Mouse (Mus musculus): Measurements from ENCODE around the gene Itprid1. TPM values are rescaled to one million over a fixed set of nuclear protein-coding genes. Genes with fewer than 3 reads are reported as not detected.

The Itprid1 gene
- polyA plus RNA-seq, 1 experiment from 2014 or later: 0.07 TPM

DNA sequence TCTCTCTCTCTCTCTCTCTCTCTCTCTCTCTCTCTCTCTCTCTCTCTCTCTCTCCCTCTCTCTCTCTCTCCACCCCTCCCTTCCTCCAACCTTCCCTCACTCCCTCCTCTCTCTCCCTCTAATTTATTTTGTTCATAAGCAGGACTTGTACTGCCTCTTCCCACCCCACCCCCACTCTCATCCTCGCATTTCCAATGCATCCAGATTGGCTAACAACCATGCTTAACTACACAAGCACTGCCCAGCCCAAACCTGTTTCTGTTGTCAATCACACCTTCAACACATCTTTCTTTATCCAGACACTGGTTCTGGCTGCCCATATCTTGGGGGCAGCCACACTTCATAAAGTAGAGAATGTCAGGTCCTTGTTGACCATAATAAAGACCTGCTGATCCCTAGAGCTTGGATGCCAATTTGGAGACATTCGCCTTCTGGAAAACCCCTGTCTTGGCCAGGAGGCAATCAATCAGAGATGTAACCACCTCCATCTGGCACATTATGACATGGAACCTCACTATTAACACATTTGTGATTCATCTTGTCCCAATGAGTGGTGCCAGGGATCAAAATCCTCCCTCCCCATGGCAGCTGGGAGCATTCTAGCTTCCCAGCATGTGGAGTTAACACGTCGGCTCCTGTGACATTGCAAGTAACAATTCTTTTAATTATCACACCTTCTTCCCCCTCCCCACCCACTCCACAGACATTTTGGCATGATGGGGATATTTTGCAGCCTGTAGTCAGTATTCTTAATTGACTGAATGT is 84.4 kb downstream of the Itprid1 start:
- Histone ChIP-seq H3K9me3 (ENCODE audit: control insufficient read depth, low read length) (no peaks in the 10 kb centered on the region), H3K9ac (ENCODE audit: low read length) (no peak overlapping the region), H3K4me1 (ENCODE audit: control insufficient read depth, insufficient read depth, low read length) (no peaks in the 10 kb centered on the region), H3K27me3 (ENCODE audit: control insufficient read depth, insufficient read depth, low read length) (no peaks in the 10 kb centered on the region), H3K27ac (ENCODE audit: low read depth, low read length) (no peak overlapping the region), H3K36me3 (ENCODE audit: control insufficient read depth, insufficient read depth, low read length) (no peaks in the 10 kb centered on the region), H3K4me3 (ENCODE audit: low read depth, low read length) (no peak overlapping the region), H3K4me2 (no peak overlapping the region)
- ATAC-seq (ENCODE audit: low FRiP score) (no peak), DNase-seq (ENCODE audit: low spot score, missing footprints) (no peak)
- WGBS: 83% methylated on average over 4 of the region's 4 CpGs

DNA sequence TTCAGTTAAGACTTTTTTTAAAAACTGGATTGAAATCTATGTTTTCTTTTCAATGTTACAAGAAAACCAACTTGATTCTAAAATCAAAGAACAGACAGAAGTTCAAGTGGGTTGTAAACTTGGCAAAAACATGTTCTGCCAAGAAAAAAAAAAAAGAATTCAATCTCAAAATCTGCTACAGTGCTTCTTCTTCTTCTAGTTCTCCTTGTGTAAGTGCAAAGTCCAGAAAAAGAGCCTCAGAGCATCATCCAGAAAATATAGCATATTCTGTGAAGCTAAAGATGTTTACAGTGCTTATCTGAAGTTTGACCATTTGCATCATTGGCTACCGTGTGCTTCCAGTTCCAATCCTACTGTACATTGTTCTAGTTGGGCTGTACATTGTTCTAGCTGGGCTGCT is 108.0 kb downstream of the Itprid1 start:
- Histone ChIP-seq H3K36me3 (ENCODE audit: control insufficient read depth, insufficient read depth, low read length) (no peaks in the 10 kb centered on the region), H3K9ac (ENCODE audit: low read length) (no peak overlapping the region), H3K27me3 (ENCODE audit: control insufficient read depth, insufficient read depth, low read length) (no peaks in the 10 kb centered on the region), H3K27ac (ENCODE audit: low read depth, low read length) (no peak overlapping the region), H3K4me1 (ENCODE audit: control insufficient read depth, insufficient read depth, low read length) (no peaks in the 10 kb centered on the region), H3K4me3 (ENCODE audit: low read depth, low read length) (no peak overlapping the region), H3K4me2 (no peak overlapping the region), H3K9me3 (ENCODE audit: control insufficient read depth, low read length) (no peaks in the 10 kb centered on the region)
- 83% methylated on average over 1 of the region's 1 CpGs for WGBS
- ATAC-seq (ENCODE audit: low FRiP score) (no peak), DNase-seq (ENCODE audit: low spot score, missing footprints) (no peak)

DNA sequence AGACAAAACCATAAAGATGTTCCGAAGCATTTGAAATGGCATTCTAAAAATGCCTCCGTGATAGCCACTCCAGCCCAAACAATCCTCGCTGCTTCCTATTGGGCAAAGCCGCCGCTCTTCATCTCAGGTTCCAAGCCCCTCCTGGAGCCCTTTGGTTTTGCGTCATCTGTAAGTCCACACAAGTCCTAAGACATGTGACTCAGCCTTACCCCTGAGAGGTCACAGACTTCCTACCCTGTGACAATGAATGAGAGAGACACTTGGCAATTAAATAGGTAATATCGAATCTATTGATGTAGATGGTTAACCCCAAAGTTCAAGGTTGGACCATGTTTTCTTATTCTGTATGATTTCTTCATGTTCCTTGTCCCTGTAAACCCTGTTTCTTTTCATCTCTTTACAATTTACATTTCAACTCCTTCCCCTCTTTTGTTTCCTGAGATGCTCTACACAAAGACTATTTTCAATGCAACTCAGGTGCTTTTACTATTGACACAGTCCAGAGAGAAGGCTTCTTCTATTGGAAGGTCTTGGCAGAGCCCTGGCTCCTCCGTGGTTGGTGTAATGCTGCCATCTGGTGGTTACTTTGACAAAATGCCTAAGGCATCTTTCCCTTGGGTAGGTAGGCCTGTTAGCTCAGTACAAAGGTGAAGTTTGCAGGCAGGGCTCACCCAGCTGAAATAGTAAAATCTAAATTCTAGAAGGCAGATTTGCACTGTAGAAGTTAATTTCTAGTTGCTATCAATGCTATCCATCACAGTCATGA is 113.8 kb downstream of the Itprid1 start:
- H3K9me3 ChIP-seq (ENCODE audit: control insufficient read depth, low read length): no peaks in the 10 kb centered on the region
- H3K9ac ChIP-seq (ENCODE audit: low read length): no peak overlapping the region
- H3K27me3 ChIP-seq (ENCODE audit: control insufficient read depth, insufficient read depth, low read length): no peaks in the 10 kb centered on the region
- no peak overlapping the region for H3K4me2 ChIP-seq
- no peak overlapping the region for H3K27ac ChIP-seq (ENCODE audit: low read depth, low read length)
- ATAC-seq (ENCODE audit: low FRiP score) (peak; percentile 82), DNase-seq (ENCODE audit: low spot score, missing footprints) (peak; percentile 94)
- H3K4me1 ChIP-seq (ENCODE audit: control insufficient read depth, insufficient read depth, low read length): no peaks in the 10 kb centered on the region
- 73% methylated on average over 8 of the region's 8 CpGs for WGBS
- no peaks in the 10 kb centered on the region for H3K36me3 ChIP-seq (ENCODE audit: control insufficient read depth, insufficient read depth, low read length)
- H3K4me3 ChIP-seq (ENCODE audit: low read depth, low read length): no peak overlapping the region

DNA sequence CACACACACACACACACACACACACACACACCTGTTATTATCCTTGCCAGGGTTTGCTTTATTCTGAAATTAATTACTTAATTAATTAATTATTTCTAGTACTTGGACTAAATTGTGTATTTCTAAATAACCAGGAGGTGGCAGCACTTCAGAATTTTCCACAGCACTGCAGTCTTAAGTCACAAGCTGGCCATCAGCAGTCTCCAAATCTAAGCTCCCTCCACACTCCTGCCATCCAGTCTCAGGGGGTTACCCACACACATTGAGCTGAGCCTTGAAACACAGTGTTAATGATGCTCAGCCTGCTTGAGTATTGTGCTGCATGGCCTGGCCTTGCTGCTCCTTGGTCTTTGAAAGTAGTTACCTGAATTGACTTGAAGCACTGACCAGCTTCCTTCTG is 136.3 kb downstream of the Itprid1 start:
- no peak overlapping the region for H3K9ac ChIP-seq (ENCODE audit: low read length)
- H3K27me3 ChIP-seq (ENCODE audit: control insufficient read depth, insufficient read depth, low read length): no peaks in the 10 kb centered on the region
- H3K27ac ChIP-seq (ENCODE audit: low read depth, low read length): no peak overlapping the region
- no peaks in the 10 kb centered on the region for H3K9me3 ChIP-seq (ENCODE audit: control insufficient read depth, low read length)
- H3K4me1 ChIP-seq (ENCODE audit: control insufficient read depth, insufficient read depth, low read length): no peaks in the 10 kb centered on the region
- ATAC-seq (ENCODE audit: low FRiP score): peak; percentile 74
- H3K4me3 ChIP-seq (ENCODE audit: low read depth, low read length): no peak overlapping the region
- H3K4me2 ChIP-seq: no peak overlapping the region
- H3K36me3 ChIP-seq (ENCODE audit: control insufficient read depth, insufficient read depth, low read length): no peaks in the 10 kb centered on the region
- peak; percentile 85 for DNase-seq (ENCODE audit: low spot score, missing footprints)

DNA sequence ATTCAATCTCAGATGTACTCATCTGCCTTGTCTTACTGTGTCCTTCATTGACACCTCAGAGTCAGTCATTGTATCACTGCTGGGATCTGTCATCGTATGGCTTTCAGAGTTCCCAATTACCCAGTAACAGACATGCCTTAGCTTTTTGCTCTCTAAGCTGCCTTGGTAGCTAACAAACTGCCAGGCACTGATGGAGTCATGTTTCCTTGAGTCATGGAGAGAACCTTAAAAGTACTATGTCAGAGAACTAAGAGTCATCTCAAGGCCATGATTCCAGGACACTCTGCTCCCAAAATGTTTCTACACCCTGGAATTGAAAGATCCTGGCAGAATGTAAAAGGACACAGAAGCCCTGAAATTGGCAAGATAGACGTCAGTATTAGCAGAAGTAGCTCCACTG is 143.1 kb downstream of the Itprid1 start:
- Histone ChIP-seq H3K4me3 (ENCODE audit: low read depth, low read length) (no peak overlapping the region), H3K27me3 (ENCODE audit: control insufficient read depth, insufficient read depth, low read length) (no peaks in the 10 kb centered on the region), H3K4me2 (no peak overlapping the region), H3K4me1 (ENCODE audit: control insufficient read depth, insufficient read depth, low read length) (no peaks in the 10 kb centered on the region), H3K9ac (ENCODE audit: low read length) (no peak overlapping the region), H3K9me3 (ENCODE audit: control insufficient read depth, low read length) (no peaks in the 10 kb centered on the region), H3K36me3 (ENCODE audit: control insufficient read depth, insufficient read depth, low read length) (no peaks in the 10 kb centered on the region), H3K27ac (ENCODE audit: low read depth, low read length) (no peak overlapping the region)
- DNase-seq (ENCODE audit: low spot score, missing footprints) (no peak), ATAC-seq (ENCODE audit: low FRiP score) (no peak)
- 79% methylated on average over 2 of the region's 2 CpGs for WGBS

DNA sequence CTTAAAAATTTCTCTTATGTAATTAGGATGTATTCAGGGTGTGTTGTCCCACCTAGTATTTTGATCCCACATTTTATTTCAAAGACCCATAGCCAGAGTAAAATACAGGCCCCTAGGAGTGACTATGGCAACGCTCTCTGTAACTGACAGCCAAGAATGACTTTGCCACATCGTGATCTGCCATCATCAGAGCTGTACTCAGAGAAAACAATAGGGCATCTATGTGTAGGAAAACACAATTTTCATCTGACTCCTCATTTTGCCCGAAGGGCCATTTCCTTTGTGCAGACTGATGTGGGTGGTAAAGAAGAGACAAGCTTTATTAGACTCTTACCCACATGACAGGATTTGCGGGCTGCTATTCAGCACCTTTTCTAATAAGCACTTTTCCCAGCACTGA is 172.0 kb downstream of the Itprid1 start:
- H3K36me3 ChIP-seq (ENCODE audit: control insufficient read depth, insufficient read depth, low read length): no peaks in the 10 kb centered on the region
- peak; percentile 49 for DNase-seq (ENCODE audit: low spot score, missing footprints)
- no peak overlapping the region for H3K27ac ChIP-seq (ENCODE audit: low read depth, low read length)
- H3K9ac ChIP-seq (ENCODE audit: low read length): no peak overlapping the region
- WGBS: 84% methylated on average over 4 of the region's 4 CpGs
- H3K27me3 ChIP-seq (ENCODE audit: control insufficient read depth, insufficient read depth, low read length): no peaks in the 10 kb centered on the region
- no peak for ATAC-seq (ENCODE audit: low FRiP score)
- H3K4me2 ChIP-seq: no peak overlapping the region
- H3K9me3 ChIP-seq (ENCODE audit: control insufficient read depth, low read length): no peaks in the 10 kb centered on the region
- H3K4me1 ChIP-seq (ENCODE audit: control insufficient read depth, insufficient read depth, low read length): no peaks in the 10 kb centered on the region
- H3K4me3 ChIP-seq (ENCODE audit: low read depth, low read length): no peak overlapping the region

DNA sequence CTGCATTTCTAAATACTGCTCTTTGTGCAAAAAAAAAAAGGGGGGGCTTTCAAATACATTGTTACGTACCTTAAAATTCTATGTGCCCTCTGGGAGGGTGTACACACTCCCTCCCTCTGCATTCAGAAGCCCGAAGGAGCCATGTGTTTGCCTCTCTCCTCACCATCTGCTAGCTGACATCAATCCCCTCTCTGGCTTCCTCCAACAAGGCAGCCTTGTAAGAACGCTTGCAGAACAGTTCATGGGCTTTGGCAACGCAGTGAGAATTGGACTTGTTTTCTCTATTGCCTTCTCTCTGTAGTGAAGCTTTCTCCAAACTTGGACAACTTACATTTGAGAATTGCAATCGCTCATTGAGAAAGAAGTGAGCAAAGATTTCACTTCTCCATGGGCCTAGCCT is 175.7 kb downstream of the Itprid1 start:
- Histone ChIP-seq H3K9ac (ENCODE audit: low read length) (no peak overlapping the region), H3K9me3 (ENCODE audit: control insufficient read depth, low read length) (no peaks in the 10 kb centered on the region), H3K4me2 (no peak overlapping the region), H3K4me1 (ENCODE audit: control insufficient read depth, insufficient read depth, low read length) (peaks cover 7% of the 10 kb centered on the region), H3K27me3 (ENCODE audit: control insufficient read depth, insufficient read depth, low read length) (no peaks in the 10 kb centered on the region), H3K27ac (ENCODE audit: low read depth, low read length) (no peak overlapping the region), H3K36me3 (ENCODE audit: control insufficient read depth, insufficient read depth, low read length) (no peaks in the 10 kb centered on the region), H3K4me3 (ENCODE audit: low read depth, low read length) (no peak overlapping the region)
- DNase-seq (ENCODE audit: low spot score, missing footprints): no peak
- no peak for ATAC-seq (ENCODE audit: low FRiP score)
- 79% methylated on average over 5 of the region's 5 CpGs for WGBS

DNA sequence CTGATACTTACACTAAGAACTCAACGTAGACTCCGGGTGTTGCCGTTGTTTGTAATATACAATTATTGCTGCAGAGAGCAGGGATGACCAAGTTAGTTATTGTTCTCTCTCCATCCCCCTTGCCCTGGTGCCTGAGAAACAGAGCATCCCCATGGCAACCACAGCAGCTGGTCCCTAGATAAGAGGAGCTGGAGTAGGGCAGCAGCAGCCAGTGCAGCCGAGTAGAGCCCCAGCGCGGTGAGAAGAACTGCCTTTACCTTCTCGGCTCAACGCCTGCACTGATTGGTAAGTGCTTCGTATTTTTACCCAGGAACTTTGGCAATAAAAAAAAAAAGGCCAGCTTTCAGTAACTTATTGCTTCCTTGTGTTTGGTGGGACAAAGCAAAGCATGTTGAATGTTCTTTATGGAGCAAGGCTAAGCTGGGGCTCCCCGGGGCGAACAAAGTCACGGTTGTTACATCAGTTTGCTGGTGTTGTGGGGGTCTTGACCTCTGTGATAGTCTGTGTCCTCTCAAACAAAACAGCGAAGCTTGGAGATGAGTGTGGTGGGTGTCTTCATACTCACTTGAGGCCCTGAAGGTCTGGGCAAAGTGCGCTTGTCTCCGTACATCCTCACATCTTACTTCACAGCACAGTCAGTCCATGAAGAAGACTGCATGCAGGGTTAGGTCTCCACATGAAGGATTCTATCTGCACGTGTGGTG is 180.7 kb downstream of the Itprid1 start, which contains the start of gene Ppp1r17:
Gene Ppp1r17 (plus strand): TSS at position 207 of the 704 bp plus-strand sequence.
- Histone ChIP-seq H3K36me3 (ENCODE audit: control insufficient read depth, insufficient read depth, low read length) (no peaks in the 10 kb centered on the region), H3K27ac (ENCODE audit: low read depth, low read length) (no peak within 1 kb of the TSS; the same call in 1 of the 2 replicates), H3K4me3 (ENCODE audit: low read depth, low read length) (peak within 1 kb of the TSS; percentile 9; the same call in 1 of the 2 replicates), H3K4me1 (ENCODE audit: control insufficient read depth, insufficient read depth, low read length) (peaks cover 12% of the 10 kb centered on the region), H3K9ac (ENCODE audit: low read length) (peak within 1 kb of the TSS; percentile 17; the same call in 1 of the 2 replicates), H3K27me3 (ENCODE audit: control insufficient read depth, insufficient read depth, low read length) (no peaks in the 10 kb centered on the region), H3K9me3 (ENCODE audit: control insufficient read depth, low read length) (no peaks in the 10 kb centered on the region), H3K4me2 (peak within 1 kb of the TSS; percentile 34)
- WGBS: 46% methylated on average over 16 of the region's 16 CpGs
- ATAC-seq (ENCODE audit: low FRiP score) (peak; percentile 96), DNase-seq (ENCODE audit: low spot score, missing footprints) (peak; percentile 88)

DNA sequence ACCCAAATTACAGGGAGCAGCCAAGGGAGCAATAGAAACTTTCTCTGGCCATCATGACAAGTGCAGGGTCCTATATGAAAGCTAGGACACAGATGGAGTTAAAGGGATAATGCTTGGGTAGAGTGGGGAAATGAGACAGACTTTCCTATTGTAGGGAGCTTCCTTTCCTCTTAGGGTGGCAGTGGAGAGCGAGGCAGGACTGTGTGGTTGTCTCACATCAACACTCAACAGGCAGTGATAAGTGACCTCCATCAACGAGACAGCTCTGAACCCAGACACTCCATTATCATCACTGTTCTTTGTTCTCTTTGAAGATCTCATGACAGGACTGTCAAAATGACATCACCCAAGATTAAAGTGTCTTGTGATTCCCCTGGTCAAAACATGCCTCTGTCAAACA is 182.9 kb downstream of the Itprid1 start:
- Histone ChIP-seq H3K4me3 (ENCODE audit: low read depth, low read length) (no peak overlapping the region), H3K4me1 (ENCODE audit: control insufficient read depth, insufficient read depth, low read length) (peaks cover 12% of the 10 kb centered on the region), H3K9ac (ENCODE audit: low read length) (no peak overlapping the region), H3K27ac (ENCODE audit: low read depth, low read length) (no peak overlapping the region), H3K27me3 (ENCODE audit: control insufficient read depth, insufficient read depth, low read length) (no peaks in the 10 kb centered on the region), H3K36me3 (ENCODE audit: control insufficient read depth, insufficient read depth, low read length) (no peaks in the 10 kb centered on the region), H3K4me2 (no peak overlapping the region), H3K9me3 (ENCODE audit: control insufficient read depth, low read length) (no peaks in the 10 kb centered on the region)
- DNase-seq (ENCODE audit: low spot score, missing footprints): peak; percentile 72
- no peak for ATAC-seq (ENCODE audit: low FRiP score)
- WGBS: 78% methylated on average over 2 of the region's 2 CpGs
